ENCODE assay signal across 7 mouse cellular contexts in genomic region chr15:83998115-83998514, GRCm38 (mm10).
A peak's percentile ranks its signal among the peaks of the same experiment; 100 is the strongest.
DNase-seq lines count a peak whose midpoint lies in the region; ATAC-seq lines count a peak whose summit lies in the region.

No protein-coding gene starts in this region.

- WGBS in heart, embryonic 13.5 days, result 15% methylated on average over 19 of the region's 19 CpGs
- 4% methylated on average over 19 of the region's 19 CpGs for WGBS in midbrain, embryonic 14.5 days

- H3K36me3 ChIP-seq in heart, embryonic 13.5 days, result no peaks in the 10 kb centered on the region
- H3K36me3 ChIP-seq in midbrain, embryonic 14.5 days (ENCODE audit: control insufficient read depth, insufficient read depth, low read length), result no peaks in the 10 kb centered on the region

- no peak for ATAC-seq in heart, embryonic 13.5 days (ENCODE audit: extremely low read depth, insufficient number of reproducible peaks, low FRiP score, low TSS enrichment)
- peak; percentile 48; the same call in 1 of the 2 replicates for ATAC-seq in midbrain, embryonic 14.5 days (ENCODE audit: low FRiP score, low TSS enrichment)
- no peak for ATAC-seq in erythroid progenitor cell, adult 5-6 weeks (replicated peaks; ENCODE audit: low FRiP score, poor library complexity, severe bottlenecking)

- H3K4me3 ChIP-seq in heart, embryonic 13.5 days, result no peak overlapping the region
- H3K4me3 ChIP-seq in midbrain, embryonic 14.5 days (replicated peaks; ENCODE audit: low read depth, low read length), result no peak overlapping the region; the same call in 1 of the 2 replicates

- peak; percentile 55 for DNase-seq in cerebellum, adult 11-12 months
- peak; percentile 52 for DNase-seq in embryo, embryonic 10.5 days (ENCODE audit: low spot score)
- DNase-seq in left cerebral cortex, adult 11 months (ENCODE audit: low spot score), result peak; percentile 37
- DNase-seq in midbrain, embryonic 14.5 days, result peak; percentile 61
- DNase-seq in testis, postnatal 10 days (ENCODE audit: low spot score), result no peak

- peak overlapping the region; percentile 22 for H3K4me2 ChIP-seq in heart, embryonic 13.5 days
- peak overlapping the region; percentile 47 for H3K4me2 ChIP-seq in midbrain, embryonic 14.5 days (ENCODE audit: low read length)

- H3K27me3 ChIP-seq in heart, embryonic 13.5 days (replicated peaks), result peaks cover 65% of the 10 kb centered on the region
- no peaks in the 10 kb centered on the region for H3K27me3 ChIP-seq in midbrain, embryonic 14.5 days (ENCODE audit: control insufficient read depth, insufficient read depth, low read length)

- 0 out of 2 replicates have a peak, but pooled peaks cover 1% of the 10 kb centered on the region for H3K9me3 ChIP-seq in heart, embryonic 13.5 days
- no peaks in the 10 kb centered on the region for H3K9me3 ChIP-seq in midbrain, embryonic 14.5 days (ENCODE audit: control insufficient read depth, low read length)

- peaks cover 5% of the 10 kb centered on the region; the same call in 1 of the 2 replicates for H3K4me1 ChIP-seq in heart, embryonic 13.5 days
- H3K4me1 ChIP-seq in midbrain, embryonic 14.5 days (ENCODE audit: control insufficient read depth, insufficient read depth, low read length), result peaks cover 3% of the 10 kb centered on the region; the same call in 1 of the 2 replicates

- H3K9ac ChIP-seq in heart, embryonic 13.5 days, result no peak overlapping the region
- H3K9ac ChIP-seq in midbrain, embryonic 14.5 days (replicated peaks; ENCODE audit: low read length), result no peak overlapping the region; the same call in 1 of the 2 replicates

- H3K27ac ChIP-seq in heart, embryonic 13.5 days (replicated peaks), result no peak overlapping the region
- 0 out of 2 replicates have a peak overlapping the region, but pooled peaks have one; percentile 13 for H3K27ac ChIP-seq in midbrain, embryonic 14.5 days (replicated peaks; ENCODE audit: low read depth, low read length)
